Mouse (Mus musculus) limb, embryonic 15.5 days (tissue): ENCODE measurements around the gene Iqub. TPM values are rescaled to one million over a fixed set of nuclear protein-coding genes. Genes with fewer than 3 reads are reported as not detected.

ENCODE experiments used
- ATAC-seq: fragments of 200-750 bp; cut with Nextera tagmentation; 2 replicates; pipeline ENCODE4 v1.8.0; 2017; ENCODE audit warnings: low read depth, moderate TSS enrichment; ENCODE audit not compliant: insufficient number of reproducible peaks, low FRiP score, low TSS enrichment
- H3K27ac ChIP-seq: fragments of 300-500 bp; sonication (generic); 2 replicates; pipeline ENCODE4 v1.5.1; 2015; ENCODE audit warnings: moderate library complexity, mild to moderate bottlenecking, inconsistent platforms
- H3K27me3 ChIP-seq: fragments of 300-500 bp; sonication (generic); 2 replicates; pipeline ENCODE4 v1.6.1; 2015; ENCODE audit warnings: inconsistent platforms
- H3K36me3 ChIP-seq: fragments of 300-500 bp; sonication (generic); 2 replicates; pipeline ENCODE4 v1.6.1; 2015; ENCODE audit warnings: inconsistent platforms
- H3K4me1 ChIP-seq: fragments of 300-500 bp; sonication (generic); 2 replicates; pipeline ENCODE4 v1.6.1; 2015; ENCODE audit warnings: inconsistent platforms
- H3K4me2 ChIP-seq: fragments of 300-500 bp; sonication (generic); 2 replicates; pipeline ENCODE4 v1.6.1; 2015; ENCODE audit warnings: mild to moderate bottlenecking, inconsistent platforms
- H3K4me3 ChIP-seq: fragments of 300-500 bp; sonication (generic); 2 replicates; pipeline ENCODE4 v1.5.1; 2015; ENCODE audit warnings: mild to moderate bottlenecking, inconsistent platforms
- H3K9ac ChIP-seq: fragments of 300-500 bp; sonication (generic); 2 replicates; pipeline ENCODE4 v1.6.1; 2015; ENCODE audit warnings: inconsistent platforms
- H3K9me3 ChIP-seq: fragments of 300-500 bp; sonication (generic); 2 replicates; pipeline ENCODE4 v1.6.1; 2016; ENCODE audit warnings: inconsistent platforms
- WGBS: fragments of 180-500 bp; shearing (Covaris S2); methylation state at CpG from one replicate; pipeline ENCODE4 v1.1.7; 2015; 5-methylcytosine and 5-hydroxymethylcytosine counted together
- polyA plus RNA-seq: library from polyadenylated mRNA; unstranded; fragments of >200 nt; fragmentation: Nextera tagmentation; extraction: Ambion mirVana; gene quantifications from 2 replicates; pipeline ENCODE4 v1.2.1, GENCODE M21; 2015

Gene Iqub
- polyA plus RNA-seq, result 0.05 TPM in 1 of 2 replicates, not detected in the other

GRCm38 (mm10) chr6:24514552-24515284 is at the start of gene Iqub:
Gene Iqub, minus strand, starts transcription at chr6:24515067.
- peaks cover 11% of the 10 kb centered on the region; the same call in 1 of the 2 replicates for H3K36me3 ChIP-seq
- no peak within 1 kb of the TSS for H3K4me3 ChIP-seq
- H3K9ac ChIP-seq, result no peak within 1 kb of the TSS
- H3K4me2 ChIP-seq, result no peak within 1 kb of the TSS
- no peaks in the 10 kb centered on the region for H3K27me3 ChIP-seq
- WGBS, result 27% methylated on average over 13 of the region's 13 CpGs
- no peak for ATAC-seq
- peaks cover 6% of the 10 kb centered on the region for H3K4me1 ChIP-seq
- no peaks in the 10 kb centered on the region for H3K9me3 ChIP-seq
- no peak within 1 kb of the TSS for H3K27ac ChIP-seq

- H3K4me1 ChIP-seq, result no peaks in the 10 kb centered on the region
- H3K9ac ChIP-seq, result no peak overlapping the region
- no peaks in the 10 kb centered on the region for H3K9me3 ChIP-seq
- H3K4me3 ChIP-seq, result no peak overlapping the region
- H3K4me2 ChIP-seq, result no peak overlapping the region
- no peak overlapping the region for H3K27ac ChIP-seq
- WGBS, result 73% methylated on average over 9 of the region's 9 CpGs
- ATAC-seq, result no peak
- H3K27me3 ChIP-seq, result no peaks in the 10 kb centered on the region
- no peaks in the 10 kb centered on the region for H3K36me3 ChIP-seq
These were observed 49.2 kb upstream of the Iqub start for GRCm38 (mm10) chr6:24564081-24564480.

- Histone ChIP-seq H3K4me3 (no peak overlapping the region), H3K27me3 (no peaks in the 10 kb centered on the region), H3K4me2 (no peak overlapping the region), H3K36me3 (no peaks in the 10 kb centered on the region), H3K4me1 (no peaks in the 10 kb centered on the region), H3K9ac (no peak overlapping the region), H3K27ac (no peak overlapping the region), H3K9me3 (no peaks in the 10 kb centered on the region)
- no peak for ATAC-seq
- 72% methylated on average over 2 of the region's 2 CpGs for WGBS
These were observed 40.6 kb upstream of the Iqub start for GRCm38 (mm10) chr6:24555488-24555887.

- no peaks in the 10 kb centered on the region for H3K9me3 ChIP-seq
- H3K4me2 ChIP-seq, result no peak overlapping the region
- WGBS, result 61% methylated on average over 11 of the region's 11 CpGs
These were observed 39.7 kb upstream of the Iqub start for GRCm38 (mm10) chr6:24554427-24555086.

GRCm38 (mm10) chr6:24552046-24552445 is 37.2 kb upstream of the Iqub start:
- WGBS, result 57% methylated on average over 7 of the region's 7 CpGs
- Histone ChIP-seq H3K4me3 (no peak overlapping the region), H3K27me3 (no peaks in the 10 kb centered on the region), H3K27ac (no peak overlapping the region), H3K4me2 (no peak overlapping the region), H3K9ac (no peak overlapping the region), H3K4me1 (no peaks in the 10 kb centered on the region), H3K36me3 (no peaks in the 10 kb centered on the region), H3K9me3 (no peaks in the 10 kb centered on the region)
- no peak for ATAC-seq

More at GRCm38 (mm10) chr6:24554427-24555086, 39.7 kb upstream of the Iqub start:
- Histone ChIP-seq H3K36me3 (no peaks in the 10 kb centered on the region), H3K4me3 (no peak overlapping the region), H3K9ac (no peak overlapping the region), H3K27ac (no peak overlapping the region), H3K4me1 (no peaks in the 10 kb centered on the region), H3K27me3 (no peaks in the 10 kb centered on the region)
- ATAC-seq, result no peak

- H3K4me1 ChIP-seq, result no peaks in the 10 kb centered on the region
- H3K9ac ChIP-seq, result no peak overlapping the region
- H3K4me2 ChIP-seq, result no peak overlapping the region
- 79% methylated on average over 2 of the region's 2 CpGs for WGBS
- H3K36me3 ChIP-seq, result no peaks in the 10 kb centered on the region
- no peaks in the 10 kb centered on the region for H3K9me3 ChIP-seq
- no peaks in the 10 kb centered on the region for H3K27me3 ChIP-seq
- H3K4me3 ChIP-seq, result no peak overlapping the region
- no peak overlapping the region for H3K27ac ChIP-seq
- ATAC-seq, result no peak
These were observed 34.9 kb upstream of the Iqub start for GRCm38 (mm10) chr6:24549801-24550200.

GRCm38 (mm10) chr6:24546716-24547420 is 32.0 kb upstream of the Iqub start:
- ATAC-seq, result no peak
- Histone ChIP-seq H3K4me1 (no peaks in the 10 kb centered on the region), H3K4me2 (no peak overlapping the region), H3K9me3 (no peaks in the 10 kb centered on the region), H3K9ac (no peak overlapping the region), H3K36me3 (no peaks in the 10 kb centered on the region), H3K27ac (no peak overlapping the region), H3K27me3 (no peaks in the 10 kb centered on the region), H3K4me3 (no peak overlapping the region)
- WGBS, result 67% methylated on average over 1 of the region's 1 CpGs

- no peak overlapping the region for H3K4me3 ChIP-seq
- no peaks in the 10 kb centered on the region for H3K4me1 ChIP-seq
- ATAC-seq, result no peak
- H3K4me2 ChIP-seq, result no peak overlapping the region
- no peak overlapping the region for H3K27ac ChIP-seq
- no peaks in the 10 kb centered on the region for H3K27me3 ChIP-seq
- H3K36me3 ChIP-seq, result no peaks in the 10 kb centered on the region
- H3K9ac ChIP-seq, result no peak overlapping the region
- H3K9me3 ChIP-seq, result no peaks in the 10 kb centered on the region
- 50% methylated on average over 6 of the region's 6 CpGs for WGBS
These were observed 28.3 kb upstream of the Iqub start for GRCm38 (mm10) chr6:24543119-24543591.

GRCm38 (mm10) chr6:24542393-24542792 is 27.5 kb upstream of the Iqub start:
- Histone ChIP-seq H3K27me3 (no peaks in the 10 kb centered on the region), H3K4me2 (no peak overlapping the region), H3K9ac (no peak overlapping the region), H3K9me3 (no peaks in the 10 kb centered on the region), H3K4me3 (no peak overlapping the region), H3K27ac (no peak overlapping the region), H3K4me1 (no peaks in the 10 kb centered on the region), H3K36me3 (no peaks in the 10 kb centered on the region)
- ATAC-seq, result no peak

- WGBS, result 63% methylated on average over 4 of the region's 4 CpGs
- no peak for ATAC-seq
- Histone ChIP-seq H3K9ac (no peak overlapping the region), H3K4me1 (no peaks in the 10 kb centered on the region), H3K27me3 (no peaks in the 10 kb centered on the region), H3K27ac (no peak overlapping the region), H3K4me3 (no peak overlapping the region), H3K36me3 (no peaks in the 10 kb centered on the region), H3K9me3 (no peaks in the 10 kb centered on the region), H3K4me2 (no peak overlapping the region)
These were observed 25.2 kb upstream of the Iqub start for GRCm38 (mm10) chr6:24540106-24540505.

- no peaks in the 10 kb centered on the region for H3K27me3 ChIP-seq
- ATAC-seq, result no peak
- no peaks in the 10 kb centered on the region for H3K4me1 ChIP-seq
- H3K9me3 ChIP-seq, result no peaks in the 10 kb centered on the region
- no peak overlapping the region for H3K27ac ChIP-seq
- H3K9ac ChIP-seq, result no peak overlapping the region
- H3K36me3 ChIP-seq, result no peaks in the 10 kb centered on the region
- H3K4me2 ChIP-seq, result no peak overlapping the region
- 88% methylated on average over 3 of the region's 3 CpGs for WGBS
- no peak overlapping the region for H3K4me3 ChIP-seq
These were observed 23.6 kb upstream of the Iqub start for GRCm38 (mm10) chr6:24538435-24538834.

- peaks cover 5% of the 10 kb centered on the region for H3K4me1 ChIP-seq
- ATAC-seq, result no peak
- no peak overlapping the region for H3K9ac ChIP-seq
- H3K9me3 ChIP-seq, result no peaks in the 10 kb centered on the region
- H3K27me3 ChIP-seq, result no peaks in the 10 kb centered on the region
- no peak overlapping the region for H3K27ac ChIP-seq
- H3K4me2 ChIP-seq, result no peak overlapping the region
- no peak overlapping the region for H3K4me3 ChIP-seq
- H3K36me3 ChIP-seq, result no peaks in the 10 kb centered on the region
- 79% methylated on average over 3 of the region's 3 CpGs for WGBS
These were observed 17.9 kb upstream of the Iqub start for GRCm38 (mm10) chr6:24532804-24533203.
